Mouse (Mus musculus): ENCODE measurements around the gene Tlk1. TPM values are rescaled to one million over a fixed set of nuclear protein-coding genes. Genes with fewer than 3 reads are reported as not detected.
"Not testable (repeated sequence)": the region's sequence is repeated elsewhere in the genome, so short reads cannot be mapped to it uniquely, and the experiment has no call there.

Tlk1 gene
- polyA plus RNA-seq, 1 experiment from 2014 or later, result 25.0 TPM

- 75% methylated on average over 4 of the region's 4 CpGs for WGBS
- not testable (repeated sequence) for H3K27me3 ChIP-seq (ENCODE audit: insufficient read depth, low read length); H3K4me2 ChIP-seq (replicated peaks; ENCODE audit: low read depth, low read length); H3K4me3 ChIP-seq (ENCODE audit: low read length); ATAC-seq (ENCODE audit: low FRiP score, low TSS enrichment); H3K36me3 ChIP-seq (ENCODE audit: insufficient read depth, low read length); H3K9ac ChIP-seq (replicated peaks; ENCODE audit: low read length); H3K27ac ChIP-seq (ENCODE audit: low read length); H3K9me3 ChIP-seq (ENCODE audit: low read length); H3K4me1 ChIP-seq (ENCODE audit: insufficient read depth, low read length)
Observed at GRCm38 (mm10) chr2:70803696-70804095, 21.8 kb downstream of the Tlk1 start.

GRCm38 (mm10) chr2:70802658-70803057 is 22.9 kb downstream of the Tlk1 start:
- Histone ChIP-seq H3K9me3 (ENCODE audit: low read length) (no peaks in the 10 kb centered on the region), H3K4me1 (ENCODE audit: insufficient read depth, low read length) (peaks cover 2% of the 10 kb centered on the region; the same call in 1 of the 2 replicates), H3K27me3 (ENCODE audit: insufficient read depth, low read length) (no peaks in the 10 kb centered on the region), H3K36me3 (ENCODE audit: insufficient read depth, low read length) (0 out of 2 replicates have a peak, but pooled peaks cover 5% of the 10 kb centered on the region), H3K4me3 (ENCODE audit: low read length) (no peak overlapping the region), H3K4me2 (replicated peaks; ENCODE audit: low read depth, low read length) (no peak overlapping the region), H3K9ac (replicated peaks; ENCODE audit: low read length) (no peak overlapping the region), H3K27ac (ENCODE audit: low read length) (no peak overlapping the region; the same call in 1 of the 2 replicates)
- 57% methylated on average over 6 of the region's 6 CpGs for WGBS
- ATAC-seq (ENCODE audit: low FRiP score, low TSS enrichment), result peak; percentile 54; the same call in 1 of the 2 replicates

GRCm38 (mm10) chr2:70801543-70801942 is 24.0 kb downstream of the Tlk1 start:
- ATAC-seq (ENCODE audit: low FRiP score, low TSS enrichment), result no peak
- Histone ChIP-seq H3K36me3 (ENCODE audit: insufficient read depth, low read length) (0 out of 2 replicates have a peak, but pooled peaks cover 5% of the 10 kb centered on the region), H3K9ac (replicated peaks; ENCODE audit: low read length) (no peak overlapping the region), H3K27me3 (ENCODE audit: insufficient read depth, low read length) (no peaks in the 10 kb centered on the region), H3K4me3 (ENCODE audit: low read length) (no peak overlapping the region), H3K4me2 (replicated peaks; ENCODE audit: low read depth, low read length) (no peak overlapping the region), H3K9me3 (ENCODE audit: low read length) (no peaks in the 10 kb centered on the region), H3K27ac (ENCODE audit: low read length) (0 out of 2 replicates have a peak overlapping the region, but pooled peaks have one; percentile 3), H3K4me1 (ENCODE audit: insufficient read depth, low read length) (peaks cover 2% of the 10 kb centered on the region; the same call in 1 of the 2 replicates)

DNA sequence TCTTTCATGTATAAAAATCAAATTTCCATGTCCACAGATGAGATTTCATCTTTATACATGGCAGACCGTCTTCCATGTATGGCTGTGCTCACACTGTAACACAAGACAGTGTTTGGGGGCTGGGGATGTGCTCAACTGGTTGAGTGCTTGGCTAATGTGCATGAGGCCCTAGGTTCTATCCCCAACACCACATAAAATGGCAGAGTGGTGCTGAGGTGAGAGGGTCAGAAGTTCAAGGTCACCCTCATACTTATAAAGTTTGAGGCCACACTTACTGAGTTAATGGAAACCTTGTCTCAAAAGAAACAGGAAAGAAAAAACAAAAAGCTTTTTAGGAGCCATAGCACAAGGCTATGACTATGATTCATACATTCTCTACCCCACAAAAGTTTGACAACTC is 25.1 kb downstream of the Tlk1 start:
- 67% methylated on average over 1 of the region's 1 CpGs for WGBS
- Histone ChIP-seq H3K27me3 (ENCODE audit: insufficient read depth, low read length) (no peaks in the 10 kb centered on the region), H3K9ac (replicated peaks; ENCODE audit: low read length) (no peak overlapping the region), H3K4me3 (ENCODE audit: low read length) (no peak overlapping the region), H3K36me3 (ENCODE audit: insufficient read depth, low read length) (0 out of 2 replicates have a peak, but pooled peaks cover 5% of the 10 kb centered on the region), H3K4me2 (replicated peaks; ENCODE audit: low read depth, low read length) (no peak overlapping the region), H3K4me1 (ENCODE audit: insufficient read depth, low read length) (peaks cover 2% of the 10 kb centered on the region; the same call in 1 of the 2 replicates), H3K27ac (ENCODE audit: low read length) (no peak overlapping the region), H3K9me3 (ENCODE audit: low read length) (no peaks in the 10 kb centered on the region)
- ATAC-seq (ENCODE audit: low FRiP score, low TSS enrichment), result no peak

GRCm38 (mm10) chr2:70793276-70793675 is 32.3 kb downstream of the Tlk1 start:
- no peak overlapping the region for H3K4me2 ChIP-seq (replicated peaks; ENCODE audit: low read depth, low read length)
- no peak for ATAC-seq (ENCODE audit: low FRiP score, low TSS enrichment)
- H3K27ac ChIP-seq (ENCODE audit: low read length), result no peak overlapping the region
- no peak overlapping the region for H3K4me3 ChIP-seq (ENCODE audit: low read length)
- no peak overlapping the region for H3K9ac ChIP-seq (replicated peaks; ENCODE audit: low read length)
- no peaks in the 10 kb centered on the region; the same call in 1 of the 2 replicates for H3K9me3 ChIP-seq (ENCODE audit: low read length)
- H3K27me3 ChIP-seq (ENCODE audit: insufficient read depth, low read length), result no peaks in the 10 kb centered on the region
- peaks cover 6% of the 10 kb centered on the region for H3K36me3 ChIP-seq (ENCODE audit: insufficient read depth, low read length)
- 92% methylated on average over 4 of the region's 4 CpGs for WGBS
- H3K4me1 ChIP-seq (ENCODE audit: insufficient read depth, low read length), result no peaks in the 10 kb centered on the region

DNA sequence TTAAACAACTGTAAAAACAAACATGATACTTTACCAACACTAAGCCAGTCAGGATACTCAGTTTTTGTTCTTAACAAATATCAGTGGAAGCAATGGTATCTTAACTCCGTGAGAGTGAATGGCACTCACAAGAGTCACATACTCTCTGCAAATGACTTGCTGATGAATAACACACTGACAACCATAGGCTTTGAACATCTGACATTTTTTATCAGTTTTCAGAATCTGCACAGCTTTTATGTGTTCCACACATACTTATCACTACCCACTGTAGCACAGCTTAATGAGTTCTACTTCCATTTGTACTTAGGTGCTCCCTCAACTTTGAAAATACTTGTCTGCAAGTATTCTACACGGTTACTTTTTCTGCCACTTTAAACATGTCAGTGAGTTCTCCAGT is 35.3 kb downstream of the Tlk1 start:
- Histone ChIP-seq H3K36me3 (ENCODE audit: insufficient read depth, low read length) (peaks cover 6% of the 10 kb centered on the region), H3K4me3 (ENCODE audit: low read length) (no peak overlapping the region), H3K9me3 (ENCODE audit: low read length) (no peaks in the 10 kb centered on the region; the same call in 1 of the 2 replicates), H3K9ac (replicated peaks; ENCODE audit: low read length) (no peak overlapping the region), H3K27ac (ENCODE audit: low read length) (no peak overlapping the region), H3K4me2 (replicated peaks; ENCODE audit: low read depth, low read length) (no peak overlapping the region), H3K27me3 (ENCODE audit: insufficient read depth, low read length) (no peaks in the 10 kb centered on the region), H3K4me1 (ENCODE audit: insufficient read depth, low read length) (no peaks in the 10 kb centered on the region)
- ATAC-seq (ENCODE audit: low FRiP score, low TSS enrichment), result no peak
- 75% methylated on average over 2 of the region's 2 CpGs for WGBS

GRCm38 (mm10) chr2:70789331-70789730 is 36.2 kb downstream of the Tlk1 start:
- no peaks in the 10 kb centered on the region for H3K36me3 ChIP-seq (ENCODE audit: insufficient read depth, low read length)
- H3K27me3 ChIP-seq (ENCODE audit: insufficient read depth, low read length), result no peaks in the 10 kb centered on the region
- 88% methylated on average over 3 of the region's 3 CpGs for WGBS
- no peak overlapping the region for H3K27ac ChIP-seq (ENCODE audit: low read length)
- H3K9ac ChIP-seq (replicated peaks; ENCODE audit: low read length), result no peak overlapping the region
- no peaks in the 10 kb centered on the region for H3K9me3 ChIP-seq (ENCODE audit: low read length)
- no peak for ATAC-seq (ENCODE audit: low FRiP score, low TSS enrichment)
- H3K4me3 ChIP-seq (ENCODE audit: low read length), result no peak overlapping the region
- H3K4me2 ChIP-seq (replicated peaks; ENCODE audit: low read depth, low read length), result no peak overlapping the region
- no peaks in the 10 kb centered on the region for H3K4me1 ChIP-seq (ENCODE audit: insufficient read depth, low read length)

DNA sequence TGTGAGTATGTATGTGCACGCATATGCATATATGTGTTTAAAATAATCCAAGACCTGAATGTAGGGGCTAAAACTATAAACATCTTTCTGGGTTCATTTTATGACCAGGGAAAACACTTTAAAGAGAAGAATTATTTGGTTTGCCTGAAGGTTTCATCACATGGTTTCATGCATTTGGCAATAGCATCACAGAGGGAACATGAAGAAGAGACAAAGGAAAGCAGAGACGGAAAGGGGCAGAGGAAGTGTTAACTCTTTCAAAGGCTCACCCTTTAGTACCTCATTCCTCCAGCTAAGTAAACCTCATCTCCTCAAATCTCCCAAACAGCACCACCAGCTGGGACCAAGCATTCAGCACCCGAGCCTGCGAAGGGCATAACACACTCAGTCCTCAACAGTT is 41.1 kb downstream of the Tlk1 start:
- no peak overlapping the region for H3K4me2 ChIP-seq (replicated peaks; ENCODE audit: low read depth, low read length)
- H3K4me3 ChIP-seq (ENCODE audit: low read length), result no peak overlapping the region
- no peak overlapping the region for H3K9ac ChIP-seq (replicated peaks; ENCODE audit: low read length)
- H3K27ac ChIP-seq (ENCODE audit: low read length), result no peak overlapping the region
- no peak for ATAC-seq (ENCODE audit: low FRiP score, low TSS enrichment)
- 80% methylated on average over 4 of the region's 4 CpGs for WGBS
- no peaks in the 10 kb centered on the region for H3K27me3 ChIP-seq (ENCODE audit: insufficient read depth, low read length)
- H3K36me3 ChIP-seq (ENCODE audit: insufficient read depth, low read length), result no peaks in the 10 kb centered on the region
- H3K4me1 ChIP-seq (ENCODE audit: insufficient read depth, low read length), result no peaks in the 10 kb centered on the region
- no peaks in the 10 kb centered on the region for H3K9me3 ChIP-seq (ENCODE audit: low read length)

- no peaks in the 10 kb centered on the region for H3K4me1 ChIP-seq (ENCODE audit: insufficient read depth, low read length)
- H3K4me3 ChIP-seq (ENCODE audit: low read length), result no peak overlapping the region
- H3K27ac ChIP-seq (ENCODE audit: low read length), result no peak overlapping the region
- no peaks in the 10 kb centered on the region for H3K27me3 ChIP-seq (ENCODE audit: insufficient read depth, low read length)
- no peaks in the 10 kb centered on the region for H3K9me3 ChIP-seq (ENCODE audit: low read length)
- no peaks in the 10 kb centered on the region for H3K36me3 ChIP-seq (ENCODE audit: insufficient read depth, low read length)
- H3K9ac ChIP-seq (replicated peaks; ENCODE audit: low read length), result no peak overlapping the region
- H3K4me2 ChIP-seq (replicated peaks; ENCODE audit: low read depth, low read length), result no peak overlapping the region
- 75% methylated on average over 8 of the region's 8 CpGs for WGBS
- no peak for ATAC-seq (ENCODE audit: low FRiP score, low TSS enrichment)
Observed at GRCm38 (mm10) chr2:70783504-70783903, 42.0 kb downstream of the Tlk1 start.

DNA sequence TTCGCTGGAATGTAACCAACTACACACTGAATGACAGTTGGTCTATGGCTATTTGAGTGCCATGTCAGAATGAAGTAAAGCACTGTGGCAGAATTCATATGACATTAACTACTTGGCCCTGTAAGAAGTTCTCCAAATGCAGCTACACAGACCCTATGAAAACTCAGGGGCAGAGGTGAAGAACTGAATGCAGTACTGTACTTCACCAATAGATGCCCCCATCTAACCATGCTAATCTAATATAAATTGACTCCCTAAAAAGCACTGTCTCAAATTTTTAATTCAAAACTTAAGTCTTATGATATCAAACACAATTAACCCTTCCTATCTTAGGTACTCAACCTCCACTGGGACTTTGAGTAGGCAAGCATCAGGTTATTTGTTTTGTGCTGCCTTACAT is 45.9 kb downstream of the Tlk1 start:
- Histone ChIP-seq H3K4me2 (replicated peaks; ENCODE audit: low read depth, low read length) (no peak overlapping the region), H3K9ac (replicated peaks; ENCODE audit: low read length) (no peak overlapping the region), H3K4me1 (ENCODE audit: insufficient read depth, low read length) (no peaks in the 10 kb centered on the region), H3K4me3 (ENCODE audit: low read length) (no peak overlapping the region), H3K27ac (ENCODE audit: low read length) (no peak overlapping the region), H3K9me3 (ENCODE audit: low read length) (no peaks in the 10 kb centered on the region), H3K36me3 (ENCODE audit: insufficient read depth, low read length) (no peaks in the 10 kb centered on the region), H3K27me3 (ENCODE audit: insufficient read depth, low read length) (no peaks in the 10 kb centered on the region)
- ATAC-seq (ENCODE audit: low FRiP score, low TSS enrichment), result no peak
- 97% methylated on average over 1 of the region's 1 CpGs for WGBS
